Mouse (Mus musculus) T-helper 17 cell (primary cell): ENCODE measurements around the gene Gm10518.

Experiments used
- in situ Hi-C, 2 experiments: fragments of 300-600 bp; cut with MboI, MseI; formaldehyde crosslinking; loops; 1 replicate in 1 of 2; 2 replicates in 1 of 2; pipeline ENCODE4 v1.15.1; 2025; ENCODE audit warnings: high pct_unique_total_duplicates in 2 of 2

Gene Gm10518

GRCm38 (mm10) chr1:179832710-179833240 lies 29.6 kb downstream of the Gm10518 start:
- in situ Hi-C loops: loop anchor here in 1 of 2 experiments (10.0 kb wide), 1 partner anchor 1958 kb away; no protein-coding TSS in a partner anchor

DNA sequence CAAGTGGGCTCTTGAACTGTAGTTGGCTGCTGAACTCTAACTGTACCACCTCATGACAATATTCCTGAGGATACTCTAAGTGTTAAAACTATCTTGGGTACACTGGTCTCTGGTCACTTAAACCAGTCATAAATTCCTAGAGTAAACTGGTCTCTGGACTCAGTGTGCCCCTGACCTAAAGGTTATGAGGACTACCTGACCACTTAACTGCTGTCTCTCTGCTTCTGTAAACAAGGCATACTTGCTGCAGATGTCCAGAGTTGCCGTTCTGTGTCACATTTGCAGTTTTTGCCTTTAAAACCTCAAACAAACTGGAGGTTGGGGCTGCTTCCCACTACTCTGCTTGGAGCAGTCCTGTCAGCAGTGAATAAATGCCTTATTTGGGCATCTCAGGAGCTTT lies 30.4 kb downstream of the Gm10518 start:
- in situ Hi-C loops: loop anchor here in 1 of 2 experiments (10.0 kb wide), 1 partner anchor 1959 kb away; no protein-coding TSS in a partner anchor

DNA sequence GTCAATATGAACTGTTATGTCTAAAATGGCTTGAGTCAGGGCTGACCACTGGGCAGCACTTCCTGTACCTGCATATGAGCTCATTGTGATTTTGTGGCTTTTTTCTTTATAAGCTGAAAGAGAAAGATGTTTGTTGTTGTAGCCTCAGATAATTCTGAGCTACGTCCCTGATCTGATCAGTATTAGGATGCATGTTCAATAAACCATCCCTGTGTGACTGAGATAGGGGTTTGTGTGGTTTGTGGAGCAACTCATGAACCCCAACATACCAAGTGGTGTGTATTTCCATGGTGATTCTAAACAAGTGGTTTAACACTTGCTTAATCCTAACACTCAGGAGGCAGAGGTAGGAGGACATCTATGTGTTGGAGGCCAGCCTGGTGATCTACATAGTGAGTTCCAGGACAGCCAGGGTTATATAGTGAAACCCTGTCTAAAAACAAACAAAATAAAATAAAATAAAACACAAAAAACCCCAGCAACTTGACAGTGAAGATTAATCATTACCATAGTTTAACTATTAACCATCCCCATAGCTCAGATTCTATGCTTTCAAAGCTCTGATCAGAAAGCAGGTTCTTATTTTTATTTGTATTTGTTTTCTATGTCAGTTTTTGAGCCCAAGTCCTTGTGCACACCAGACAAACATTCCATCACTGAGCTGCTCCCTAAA lies 32.7 kb downstream of the Gm10518 start:
- in situ Hi-C loops: loop anchor here in 1 of 2 experiments (10.0 kb wide), 1 partner anchor 1961 kb away; no protein-coding TSS in a partner anchor

- in situ Hi-C loops: loop anchor here in 1 of 2 experiments (10.0 kb wide), 1 partner anchor 1962 kb away; no protein-coding TSS in a partner anchor
These were observed 33.5 kb downstream of the Gm10518 start for GRCm38 (mm10) chr1:179836426-179837404.

GRCm38 (mm10) chr1:179842568-179842967 lies 39.4 kb downstream of the Gm10518 start:
- in situ Hi-C loops: loop anchor here (5.0 to 10.0 kb wide), 2 partner anchors 100 to 602 kb away; no protein-coding TSS in a partner anchor

DNA sequence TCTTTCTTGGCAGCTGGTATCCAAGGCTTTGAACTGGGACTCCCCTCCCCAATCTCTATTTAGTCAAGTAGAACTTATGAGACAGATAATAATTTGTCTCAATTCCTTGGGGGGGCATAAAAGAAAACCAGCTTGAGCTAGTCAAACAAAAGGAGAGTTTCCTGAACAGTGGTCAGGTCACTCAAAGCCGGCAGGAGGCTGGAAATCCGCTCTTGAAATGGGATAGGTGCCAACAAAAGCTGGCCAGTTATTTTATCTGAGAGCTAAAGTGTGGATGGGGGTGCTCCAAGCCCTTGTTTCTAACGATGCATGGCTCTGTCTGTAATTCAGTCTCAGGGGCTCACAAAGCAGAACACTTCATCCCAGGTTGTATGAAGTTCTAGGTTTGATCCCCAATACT lies 40.8 kb downstream of the Gm10518 start:
- in situ Hi-C loops: loop anchor here (5.0 to 10.0 kb wide), 2 partner anchors 102 to 601 kb away; no protein-coding TSS in a partner anchor

GRCm38 (mm10) chr1:179844894-179845293 lies 41.7 kb downstream of the Gm10518 start:
- in situ Hi-C loops: loop anchor here (5.0 to 10.0 kb wide), 2 partner anchors 103 to 600 kb away; no protein-coding TSS in a partner anchor

- in situ Hi-C loops: loop anchor here in 1 of 2 experiments (10.0 kb wide), 1 partner anchor 599 kb away; no protein-coding TSS in a partner anchor
These were observed 42.8 kb downstream of the Gm10518 start for GRCm38 (mm10) chr1:179845832-179846499.

DNA sequence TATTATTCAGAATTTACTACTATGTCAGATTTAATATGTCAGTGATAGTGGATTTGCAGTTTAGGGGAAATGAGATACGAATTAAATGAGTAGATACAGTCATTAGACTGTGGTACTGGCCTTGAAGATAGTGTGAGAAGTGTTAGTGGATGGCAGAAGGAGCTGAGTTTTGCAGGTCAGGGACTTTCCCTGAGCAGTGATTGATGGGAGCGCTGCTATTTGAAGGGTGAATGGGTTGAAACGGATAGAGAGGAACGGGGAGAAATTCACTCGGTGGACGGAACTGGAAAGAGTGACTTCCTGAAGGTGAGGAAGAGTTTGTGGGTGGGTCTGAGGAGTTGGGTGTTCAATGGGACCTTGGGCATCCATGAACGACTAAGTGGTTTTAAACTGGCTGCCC lies 44.0 kb downstream of the Gm10518 start:
- in situ Hi-C loops: loop anchor here in 1 of 2 experiments (10.0 kb wide), 1 partner anchor 598 kb away; no protein-coding TSS in a partner anchor

DNA sequence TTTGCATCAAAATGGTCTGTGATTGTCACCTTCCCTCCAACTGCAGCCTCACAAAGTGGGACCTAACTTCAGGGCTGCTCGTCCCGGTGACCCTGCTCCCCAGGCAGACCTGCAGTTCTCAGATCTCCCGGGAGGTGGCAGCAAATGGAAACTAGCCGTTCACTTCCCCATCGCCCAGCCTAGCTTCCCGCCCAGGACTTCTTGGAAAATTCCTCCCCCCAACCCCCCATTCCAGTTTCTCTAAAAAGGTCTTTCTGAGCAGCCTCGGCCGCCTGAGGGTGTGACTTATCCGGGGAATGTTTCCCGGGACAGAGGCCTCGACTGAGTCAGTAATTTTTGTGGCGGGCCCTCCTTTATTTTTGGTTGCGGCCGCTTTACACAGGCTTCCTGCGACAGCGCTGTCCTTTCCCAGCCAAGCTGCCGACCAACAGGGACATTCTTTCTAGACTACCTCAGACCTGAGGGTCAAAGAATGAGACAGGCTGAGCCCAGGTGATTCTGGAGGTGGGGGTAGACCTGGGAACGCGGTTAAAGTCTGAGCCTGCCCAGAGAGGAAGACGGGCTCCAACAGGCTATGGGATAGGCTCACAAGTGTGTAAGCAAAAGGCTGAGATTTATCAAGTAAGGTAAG lies 44.7 kb downstream of the Gm10518 start:
- in situ Hi-C loops: loop anchor here in 1 of 2 experiments (10.0 kb wide), 1 partner anchor 597 kb away; no protein-coding TSS in a partner anchor

DNA sequence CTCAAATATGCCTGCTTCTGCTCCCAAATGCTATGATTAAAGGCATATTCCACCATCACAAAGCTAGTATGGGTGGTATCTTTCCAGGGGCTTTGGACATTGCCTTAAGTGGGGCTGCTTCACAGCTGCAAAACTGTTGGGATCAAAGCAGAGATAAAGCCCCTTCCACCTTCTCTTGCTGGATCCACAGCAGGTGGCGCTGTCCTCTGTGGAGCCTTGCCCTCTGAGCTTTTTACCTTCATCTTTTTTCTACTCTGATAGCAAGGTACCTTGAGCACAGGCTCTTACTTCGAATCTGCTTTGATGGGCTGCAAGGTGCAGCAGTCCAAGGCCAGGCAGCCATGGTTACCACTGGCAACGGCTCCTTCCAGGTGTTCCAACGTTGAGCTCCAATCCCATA lies 50.2 kb downstream of the Gm10518 start:
- in situ Hi-C loops: loop anchor here in 1 of 2 experiments (10.0 kb wide), 1 partner anchor 351 kb away; no protein-coding TSS in a partner anchor
